Mouse (Mus musculus): ENCODE results near the gene Hoxd9. TPM values are rescaled to one million over a fixed set of nuclear protein-coding genes. Genes with fewer than 3 reads are reported as not detected.
A peak's percentile ranks its signal among the peaks of the same experiment; 100 is the strongest.

Gene Hoxd9
- polyA plus RNA-seq, 1 experiment from 2014 or later: not detected

GRCm38 (mm10) chr2:74672481-74673362 is 24.8 kb upstream of the Hoxd9 start:
- Histone ChIP-seq H3K4me3 (ENCODE audit: low read depth, low read length) (peak overlapping the region; percentile 7; the same call in 1 of the 2 replicates), H3K9ac (ENCODE audit: low read length) (no peak overlapping the region), H3K36me3 (ENCODE audit: control insufficient read depth, insufficient read depth, low read length) (no peaks in the 10 kb centered on the region), H3K4me2 (ENCODE audit: low read depth, low read length, severe bottlenecking) (peak overlapping the region; percentile 35), H3K4me1 (replicated peaks; ENCODE audit: control insufficient read depth, insufficient read depth, low read length) (peaks cover 9% of the 10 kb centered on the region; the same call in 1 of the 2 replicates), H3K27me3 (ENCODE audit: control insufficient read depth, insufficient read depth, low read length) (peaks cover 98% of the 10 kb centered on the region), H3K9me3 (ENCODE audit: control insufficient read depth, low read length) (no peaks in the 10 kb centered on the region), H3K27ac (ENCODE audit: low read depth, low read length) (no peak overlapping the region)
- ATAC-seq (replicated peaks; ENCODE audit: low FRiP score): peak; percentile 47; the same call in 1 of the 2 replicates
- DNase-seq (ENCODE audit: low spot score): peak; percentile 87
- under 1% methylated on average over 40 of the region's 40 CpGs for WGBS

GRCm38 (mm10) chr2:74673835-74674425 is 23.6 kb upstream of the Hoxd9 start:
- ATAC-seq (replicated peaks; ENCODE audit: low FRiP score) (no peak), DNase-seq (ENCODE audit: low spot score) (peak; percentile 63)
- no peak overlapping the region for H3K9ac ChIP-seq (ENCODE audit: low read length)
- H3K9me3 ChIP-seq (ENCODE audit: control insufficient read depth, low read length): no peaks in the 10 kb centered on the region
- no peak overlapping the region for H3K27ac ChIP-seq (ENCODE audit: low read depth, low read length)
- no peak overlapping the region for H3K4me2 ChIP-seq (ENCODE audit: low read depth, low read length, severe bottlenecking)
- WGBS: under 1% methylated on average over 24 of the region's 24 CpGs
- H3K27me3 ChIP-seq (ENCODE audit: control insufficient read depth, insufficient read depth, low read length): peaks cover 98% of the 10 kb centered on the region
- no peak overlapping the region for H3K4me3 ChIP-seq (ENCODE audit: low read depth, low read length)
- peaks cover 4% of the 10 kb centered on the region; the same call in 1 of the 2 replicates for H3K4me1 ChIP-seq (replicated peaks; ENCODE audit: control insufficient read depth, insufficient read depth, low read length)
- no peaks in the 10 kb centered on the region for H3K36me3 ChIP-seq (ENCODE audit: control insufficient read depth, insufficient read depth, low read length)

GRCm38 (mm10) chr2:74674881-74675665 is 22.5 kb upstream of the Hoxd9 start, which contains the start of gene Hoxd12:
TSS of gene Hoxd12 (plus strand) at chr2:74675013.
- Histone ChIP-seq H3K27ac (ENCODE audit: low read depth, low read length) (no peak within 1 kb of the TSS), H3K36me3 (ENCODE audit: control insufficient read depth, insufficient read depth, low read length) (no peaks in the 10 kb centered on the region), H3K4me1 (replicated peaks; ENCODE audit: control insufficient read depth, insufficient read depth, low read length) (peaks cover 4% of the 10 kb centered on the region; the same call in 1 of the 2 replicates), H3K4me2 (ENCODE audit: low read depth, low read length, severe bottlenecking) (no peak within 1 kb of the TSS), H3K27me3 (ENCODE audit: control insufficient read depth, insufficient read depth, low read length) (peaks cover 98% of the 10 kb centered on the region), H3K4me3 (ENCODE audit: low read depth, low read length) (no peak within 1 kb of the TSS), H3K9me3 (ENCODE audit: control insufficient read depth, low read length) (no peaks in the 10 kb centered on the region), H3K9ac (ENCODE audit: low read length) (no peak within 1 kb of the TSS)
- DNase-seq (ENCODE audit: low spot score) (peak; percentile 58), ATAC-seq (replicated peaks; ENCODE audit: low FRiP score) (0 out of 2 replicates have a peak, but pooled peaks have one; percentile 21)
- WGBS: 2% methylated on average over 47 of the region's 47 CpGs

GRCm38 (mm10) chr2:74675666-74676282 is 21.8 kb upstream of the Hoxd9 start:
- no peak overlapping the region for H3K4me3 ChIP-seq (ENCODE audit: low read depth, low read length)
- 4% methylated on average over 23 of the region's 24 CpGs for WGBS
- peaks cover 100% of the 10 kb centered on the region for H3K27me3 ChIP-seq (ENCODE audit: control insufficient read depth, insufficient read depth, low read length)
- H3K9me3 ChIP-seq (ENCODE audit: control insufficient read depth, low read length): no peaks in the 10 kb centered on the region
- no peak overlapping the region for H3K4me2 ChIP-seq (ENCODE audit: low read depth, low read length, severe bottlenecking)
- no peaks in the 10 kb centered on the region for H3K36me3 ChIP-seq (ENCODE audit: control insufficient read depth, insufficient read depth, low read length)
- ATAC-seq (replicated peaks; ENCODE audit: low FRiP score): no peak
- H3K9ac ChIP-seq (ENCODE audit: low read length): no peak overlapping the region
- no peak overlapping the region for H3K27ac ChIP-seq (ENCODE audit: low read depth, low read length)
- peak; percentile 55 for DNase-seq (ENCODE audit: low spot score)
- H3K4me1 ChIP-seq (replicated peaks; ENCODE audit: control insufficient read depth, insufficient read depth, low read length): peaks cover 4% of the 10 kb centered on the region; the same call in 1 of the 2 replicates

GRCm38 (mm10) chr2:74676376-74677052 is 21.0 kb upstream of the Hoxd9 start:
- H3K27me3 ChIP-seq (ENCODE audit: control insufficient read depth, insufficient read depth, low read length): peaks cover 100% of the 10 kb centered on the region
- H3K9ac ChIP-seq (ENCODE audit: low read length): no peak overlapping the region
- peaks cover 4% of the 10 kb centered on the region; the same call in 1 of the 2 replicates for H3K4me1 ChIP-seq (replicated peaks; ENCODE audit: control insufficient read depth, insufficient read depth, low read length)
- WGBS: under 1% methylated on average over 9 of the region's 9 CpGs
- DNase-seq (ENCODE audit: low spot score) (peak; percentile 50), ATAC-seq (replicated peaks; ENCODE audit: low FRiP score) (no peak)
- H3K9me3 ChIP-seq (ENCODE audit: control insufficient read depth, low read length): no peaks in the 10 kb centered on the region
- H3K27ac ChIP-seq (ENCODE audit: low read depth, low read length): no peak overlapping the region
- no peak overlapping the region for H3K4me3 ChIP-seq (ENCODE audit: low read depth, low read length)
- H3K4me2 ChIP-seq (ENCODE audit: low read depth, low read length, severe bottlenecking): no peak overlapping the region
- no peaks in the 10 kb centered on the region for H3K36me3 ChIP-seq (ENCODE audit: control insufficient read depth, insufficient read depth, low read length)

- no peak overlapping the region for H3K4me3 ChIP-seq (ENCODE audit: low read depth, low read length)
- no peaks in the 10 kb centered on the region for H3K9me3 ChIP-seq (ENCODE audit: control insufficient read depth, low read length)
- WGBS: 9% methylated on average over 2 of the region's 2 CpGs
- ATAC-seq (replicated peaks; ENCODE audit: low FRiP score) (no peak), DNase-seq (ENCODE audit: low spot score) (no peak)
- no peaks in the 10 kb centered on the region for H3K36me3 ChIP-seq (ENCODE audit: control insufficient read depth, insufficient read depth, low read length)
- H3K27me3 ChIP-seq (ENCODE audit: control insufficient read depth, insufficient read depth, low read length): peaks cover 100% of the 10 kb centered on the region
- H3K4me2 ChIP-seq (ENCODE audit: low read depth, low read length, severe bottlenecking): no peak overlapping the region
- peaks cover 6% of the 10 kb centered on the region; the same call in 1 of the 2 replicates for H3K4me1 ChIP-seq (replicated peaks; ENCODE audit: control insufficient read depth, insufficient read depth, low read length)
- H3K9ac ChIP-seq (ENCODE audit: low read length): no peak overlapping the region
- H3K27ac ChIP-seq (ENCODE audit: low read depth, low read length): no peak overlapping the region
Measured at GRCm38 (mm10) chr2:74677106-74677505, 20.4 kb upstream of the Hoxd9 start.

GRCm38 (mm10) chr2:74678891-74679595 is 18.5 kb upstream of the Hoxd9 start, which contains the start of gene Hoxd11:
TSS of gene Hoxd11 (plus strand) at chr2:74679557.
- 2% methylated on average over 15 of the region's 15 CpGs for WGBS

More at GRCm38 (mm10) chr2:74678891-74679595, 18.5 kb upstream of the Hoxd9 start, which contains the start of gene Hoxd11:
- peak; percentile 54 for DNase-seq (ENCODE audit: low spot score)
- H3K27ac ChIP-seq (ENCODE audit: low read depth, low read length): no peak within 1 kb of the TSS
- H3K36me3 ChIP-seq (ENCODE audit: control insufficient read depth, insufficient read depth, low read length): no peaks in the 10 kb centered on the region
- no peak within 1 kb of the TSS for H3K9ac ChIP-seq (ENCODE audit: low read length)
- no peaks in the 10 kb centered on the region for H3K9me3 ChIP-seq (ENCODE audit: control insufficient read depth, low read length)
- no peak within 1 kb of the TSS for H3K4me3 ChIP-seq (ENCODE audit: low read depth, low read length)
- no peak within 1 kb of the TSS for H3K4me2 ChIP-seq (ENCODE audit: low read depth, low read length, severe bottlenecking)
- peaks cover 5% of the 10 kb centered on the region; the same call in 1 of the 2 replicates for H3K4me1 ChIP-seq (replicated peaks; ENCODE audit: control insufficient read depth, insufficient read depth, low read length)
- H3K27me3 ChIP-seq (ENCODE audit: control insufficient read depth, insufficient read depth, low read length): peaks cover 100% of the 10 kb centered on the region
- no peak for ATAC-seq (replicated peaks; ENCODE audit: low FRiP score)
